Mouse (Mus musculus) heart, postnatal 0 days (tissue): Measurements from ENCODE around the gene Lancl1. TPM values are rescaled to one million over a fixed set of nuclear protein-coding genes. Genes with fewer than 3 reads are reported as not detected.

ENCODE experiments used
- ATAC-seq: fragments of 200-750 bp; cut with Nextera tagmentation; 2 replicates; pipeline ENCODE4 v1.8.0; 2017; ENCODE audit warnings: low read depth, moderate number of reproducible peaks, moderate library complexity; ENCODE audit not compliant: insufficient read depth
- DNase-seq: peaks from one replicate; pipeline ENCODE4 v3.0.0-alpha.2; 2016; ENCODE audit warnings: low spot score
- H3K27ac ChIP-seq: fragments of 300-500 bp; sonication (generic); 2 replicates; pipeline ENCODE4 v1.5.1; 2014; ENCODE audit warnings: low read depth, mild to moderate bottlenecking
- H3K27me3 ChIP-seq: fragments of 300-500 bp; sonication (generic); 2 replicates; pipeline ENCODE4 v1.6.1; 2014; ENCODE audit warnings: low read length, mixed read lengths; ENCODE audit not compliant: control insufficient read depth, insufficient read depth
- H3K36me3 ChIP-seq: fragments of 300-500 bp; sonication (generic); replicated peaks from 2 replicates; pipeline ENCODE4 v1.6.1; 2014; ENCODE audit warnings: low read length, mixed read lengths; ENCODE audit not compliant: control insufficient read depth, insufficient read depth
- H3K4me1 ChIP-seq: fragments of 300-500 bp; sonication (generic); 2 replicates; pipeline ENCODE4 v1.6.1; 2014; ENCODE audit warnings: antibody characterized with exemption; ENCODE audit not compliant: control insufficient read depth, insufficient read depth
- H3K4me2 ChIP-seq: fragments of 300-500 bp; sonication (generic); 2 replicates; pipeline ENCODE4 v1.6.1; 2014; ENCODE audit warnings: low read depth, mild to moderate bottlenecking, low read length, moderate library complexity
- H3K4me3 ChIP-seq: fragments of 300-500 bp; sonication (generic); 2 replicates; pipeline ENCODE4 v1.5.1; 2014; ENCODE audit warnings: low read depth, low read length
- H3K9ac ChIP-seq: fragments of 300-500 bp; sonication (generic); replicated peaks from 2 replicates; pipeline ENCODE4 v1.6.1; 2014; ENCODE audit warnings: low read depth, low read length, mixed read lengths
- H3K9me3 ChIP-seq: fragments of 300-500 bp; sonication (generic); replicated peaks from 2 replicates; pipeline ENCODE4 v1.6.1; 2016; ENCODE audit warnings: low read length; ENCODE audit not compliant: control insufficient read depth
- CTCF ChIP-seq: IDR thresholded peaks from 2 replicates; pipeline ENCODE4 v1.5.1; 2016; ENCODE audit warnings: antibody characterized with exemption, control low read depth, low read depth
- EP300 ChIP-seq: IDR thresholded peaks from 2 replicates; pipeline ENCODE4 v1.6.1; 2016; ENCODE audit warnings: antibody characterized with exemption, low read depth
- WGBS: fragments of 180-500 bp; shearing (Covaris S2); extraction: QIAGEN DNeasy Blood & Tissue Kit; methylation state at CpG from one replicate; pipeline ENCODE4 v1.1.7; 2014; 5-methylcytosine and 5-hydroxymethylcytosine counted together
- polyA plus RNA-seq: library from polyadenylated mRNA; unstranded; fragments of >200 nt; fragmentation: Nextera tagmentation; extraction: Ambion mirVana; gene quantifications from 2 replicates; pipeline ENCODE4 v1.2.1, GENCODE M21; 2015
- total RNA-seq: library from RNA; depleted of rRNA; stranded (reverse); fragments of >200 nt; gene quantifications from 2 replicates; pipeline ENCODE4 v1.2.3, GENCODE M21; 2014; ENCODE audit warnings: low replicate concordance; rRNA removed

The Lancl1 gene
- total RNA-seq (33.8 and 81.8 TPM in 2 replicates), polyA plus RNA-seq (50.5 and 55.7 TPM in 2 replicates)

DNA sequence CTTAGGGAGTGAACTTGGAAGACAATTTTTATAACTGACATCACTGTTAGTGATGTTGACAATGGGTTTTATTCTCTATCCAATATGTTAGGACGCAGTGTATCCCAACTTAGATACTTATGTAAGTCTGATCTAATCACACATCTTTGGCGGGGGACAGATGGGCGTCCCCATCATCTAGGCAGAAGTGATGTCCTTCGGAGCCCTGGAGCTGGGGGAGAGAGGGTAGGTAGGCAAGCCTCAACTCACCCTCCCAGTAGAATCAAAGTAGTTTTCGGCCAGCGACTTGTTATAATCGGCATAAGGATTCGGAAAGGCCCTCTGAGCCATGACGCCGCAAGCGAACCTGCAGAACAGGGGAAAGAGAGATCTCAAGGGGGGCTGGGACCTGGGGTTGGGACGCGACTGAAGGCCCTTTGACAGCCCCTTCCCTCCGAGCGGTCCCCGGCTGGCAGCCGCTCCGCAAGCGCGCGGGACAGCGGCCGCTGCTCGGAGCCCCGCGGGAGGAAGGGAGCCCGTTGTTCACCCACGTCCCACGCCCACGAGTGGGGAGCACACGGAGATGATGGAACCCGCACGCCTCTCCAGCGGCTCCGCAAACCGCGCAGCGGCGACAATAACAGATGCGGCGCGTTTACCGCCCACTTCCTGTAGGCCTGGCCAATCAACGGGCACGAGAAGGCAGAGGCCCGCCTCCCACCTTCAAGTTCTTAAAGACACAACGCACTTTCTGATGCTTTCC is at the start of gene Lancl1:
Lancl1 (minus strand) TSS at position 627 of the 742 bp plus-strand sequence.
- Histone ChIP-seq H3K4me3 (peak within 1 kb of the TSS; percentile 94), H3K4me1 (0 out of 2 replicates have a peak, but pooled peaks cover 4% of the 10 kb centered on the region), H3K9me3 (no peaks in the 10 kb centered on the region), H3K27me3 (no peaks in the 10 kb centered on the region), H3K27ac (0 out of 2 replicates have a peak within 1 kb of the TSS, but pooled peaks have one; percentile 39), H3K4me2 (peak within 1 kb of the TSS; percentile 79), H3K9ac (peak within 1 kb of the TSS; percentile 71), H3K36me3 (peaks cover 19% of the 10 kb centered on the region)
- ATAC-seq (peak; percentile 97), DNase-seq (peak; percentile 92)
- TF ChIP-seq EP300 (no peak), CTCF (no peak)
- WGBS = under 1% methylated on average over 43 of the region's 47 CpGs

DNA sequence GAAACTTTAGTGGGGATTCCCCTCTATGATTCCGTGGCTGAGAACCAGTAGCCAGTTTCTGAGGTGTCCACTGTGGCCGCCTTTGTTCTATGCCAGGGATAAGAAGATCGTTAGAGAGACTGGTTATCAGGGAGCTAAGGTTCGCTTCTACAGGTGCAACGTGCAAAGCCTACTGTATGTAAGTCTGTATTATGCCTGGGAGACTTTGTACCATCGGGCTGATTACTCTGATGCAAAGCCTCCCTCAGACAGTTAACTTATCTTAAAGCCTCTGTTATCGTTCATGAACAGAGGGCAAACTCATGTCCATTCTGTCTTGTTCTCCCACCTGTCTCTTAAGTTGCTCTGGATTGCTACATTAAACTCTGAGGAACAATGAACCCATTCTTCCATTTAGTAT is 40.5 kb upstream of the Lancl1 start:
- TF ChIP-seq EP300 = no peak
- TF ChIP-seq CTCF = no peak
- no peaks in the 10 kb centered on the region for H3K36me3 ChIP-seq
- ATAC-seq (no peak), DNase-seq (no peak)
- no peak overlapping the region for H3K9ac ChIP-seq
- no peaks in the 10 kb centered on the region for H3K27me3 ChIP-seq
- no peaks in the 10 kb centered on the region for H3K9me3 ChIP-seq
- H3K4me2 ChIP-seq = no peak overlapping the region
- 71% methylated on average over 7 of the region's 7 CpGs for WGBS
- H3K4me3 ChIP-seq = no peak overlapping the region
- H3K27ac ChIP-seq = no peak overlapping the region
- no peaks in the 10 kb centered on the region for H3K4me1 ChIP-seq

DNA sequence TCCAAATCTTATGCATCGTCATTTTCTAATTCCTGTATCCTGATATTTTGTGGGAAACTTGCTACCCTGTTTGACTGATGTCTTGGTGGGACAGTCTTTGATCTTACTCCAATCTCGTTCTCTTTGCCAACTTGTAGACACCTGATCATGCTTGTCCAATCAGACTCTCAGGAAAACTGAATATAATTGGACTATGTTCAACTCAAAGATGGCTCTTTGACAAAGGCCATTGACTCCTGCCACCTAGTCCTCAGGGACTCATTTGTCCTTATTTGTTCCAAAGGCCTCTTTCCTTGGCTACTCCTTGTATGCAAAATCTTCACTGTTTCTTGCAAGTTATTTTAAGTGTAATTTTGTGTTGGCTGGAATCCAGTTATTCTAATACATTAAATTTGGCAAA is 40.0 kb upstream of the Lancl1 start:
- no peak overlapping the region for H3K4me3 ChIP-seq
- H3K9me3 ChIP-seq = no peaks in the 10 kb centered on the region
- DNase-seq (no peak), ATAC-seq (no peak)
- no peak overlapping the region for H3K9ac ChIP-seq
- no peak overlapping the region for H3K27ac ChIP-seq
- no peaks in the 10 kb centered on the region for H3K27me3 ChIP-seq
- WGBS = 68% methylated on average over 2 of the region's 2 CpGs
- TF ChIP-seq CTCF = no peak
- no peak for TF ChIP-seq EP300
- H3K36me3 ChIP-seq = no peaks in the 10 kb centered on the region
- H3K4me1 ChIP-seq = no peaks in the 10 kb centered on the region
- no peak overlapping the region for H3K4me2 ChIP-seq

DNA sequence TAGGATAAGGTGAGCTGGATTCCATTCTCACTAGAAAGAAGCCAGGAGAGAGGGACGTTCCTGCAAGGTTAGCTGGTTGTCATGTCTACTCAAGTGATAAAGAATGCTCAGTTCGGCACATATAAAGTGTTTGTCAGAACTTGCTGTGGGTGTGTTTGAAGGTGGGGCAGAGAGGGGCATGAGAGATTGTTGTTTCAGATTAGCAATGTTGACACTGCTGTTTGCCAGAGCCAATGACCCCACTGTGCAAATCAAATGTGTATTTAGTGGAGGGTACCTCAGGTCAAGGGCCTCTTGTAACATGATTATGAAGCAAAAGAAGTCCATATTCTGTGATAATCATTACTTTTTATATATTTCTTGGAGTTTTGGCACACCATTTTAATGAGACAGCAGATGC is 39.1 kb upstream of the Lancl1 start:
- no peak for ATAC-seq
- DNase-seq = no peak
- Histone ChIP-seq H3K4me2 (no peak overlapping the region), H3K4me1 (no peaks in the 10 kb centered on the region), H3K36me3 (no peaks in the 10 kb centered on the region), H3K27ac (no peak overlapping the region), H3K27me3 (no peaks in the 10 kb centered on the region), H3K9me3 (no peaks in the 10 kb centered on the region), H3K9ac (no peak overlapping the region), H3K4me3 (no peak overlapping the region)
- TF ChIP-seq EP300 = no peak
- no peak for TF ChIP-seq CTCF
- WGBS = 48% methylated on average over 2 of the region's 2 CpGs

DNA sequence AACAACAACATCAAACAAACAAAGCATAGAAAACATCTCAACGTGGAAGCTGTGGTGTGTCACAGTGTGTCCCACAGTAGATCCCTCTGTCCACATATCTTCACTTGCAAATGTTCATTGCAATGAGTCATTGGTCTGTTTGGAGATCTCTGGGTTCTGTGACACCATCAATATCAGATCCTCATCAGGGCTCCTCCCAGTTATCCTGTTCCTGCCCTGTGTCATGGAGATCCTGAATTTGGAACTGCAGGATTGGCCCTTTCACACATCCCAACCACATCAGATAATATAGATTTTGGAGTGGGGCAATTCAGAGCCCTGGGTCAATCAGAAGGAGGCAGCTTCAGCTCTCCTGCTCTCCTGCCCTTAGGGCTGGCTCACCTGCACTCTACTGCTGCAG is 28.9 kb upstream of the Lancl1 start:
- DNase-seq (no peak), ATAC-seq (no peak)
- no peak overlapping the region for H3K9ac ChIP-seq
- no peak overlapping the region for H3K27ac ChIP-seq
- H3K4me1 ChIP-seq = no peaks in the 10 kb centered on the region
- H3K4me3 ChIP-seq = no peak overlapping the region
- no peak overlapping the region for H3K4me2 ChIP-seq
- H3K36me3 ChIP-seq = no peaks in the 10 kb centered on the region
- H3K27me3 ChIP-seq = no peaks in the 10 kb centered on the region
- WGBS = 76% methylated on average over 1 of the region's 1 CpGs
- no peaks in the 10 kb centered on the region for H3K9me3 ChIP-seq
- TF ChIP-seq CTCF (no peak), EP300 (no peak)
